Mouse (Mus musculus) kidney, adult 2 months (tissue): ENCODE data around the gene Dap. TPM values are rescaled to one million over a fixed set of nuclear protein-coding genes. Genes with fewer than 3 reads are reported as not detected.

ENCODE experiments used
- DNase-seq: peaks from one replicate; pipeline ENCODE4 v3.0.0; 2021
- H3K27ac ChIP-seq: fragments of 200-500 bp; 2 replicates; pipeline ENCODE4 v1.5.1; 2012; ENCODE audit warnings: low read depth, low read length, control low read depth, inconsistent platforms; ENCODE audit not compliant: insufficient read depth
- H3K27me3 ChIP-seq: fragments of 200-500 bp; replicated peaks from 2 replicates; pipeline ENCODE4 v1.6.1; 2012; ENCODE audit warnings: mild to moderate bottlenecking, moderate library complexity, low read length, inconsistent platforms; ENCODE audit not compliant: control insufficient read depth, insufficient read depth
- H3K36me3 ChIP-seq: fragments of 200-500 bp; 2 replicates; pipeline ENCODE4 v1.6.1; 2012; ENCODE audit warnings: mild to moderate bottlenecking, moderate library complexity, low read length, inconsistent platforms; ENCODE audit not compliant: control insufficient read depth, insufficient read depth
- H3K4me1 ChIP-seq: fragments of 200-500 bp; 2 replicates; pipeline ENCODE4 v1.6.1; 2011; ENCODE audit warnings: low read length; ENCODE audit not compliant: control insufficient read depth, insufficient read depth
- H3K4me3 ChIP-seq: fragments of 200-500 bp; 2 replicates; pipeline ENCODE4 v1.5.1; 2011; ENCODE audit warnings: mild to moderate bottlenecking, low read depth, low read length, control low read depth; ENCODE audit not compliant: insufficient read depth
- CTCF ChIP-seq: fragments of 200-500 bp; conservative IDR thresholded peaks from 2 replicates; pipeline ENCODE4 v1.5.1; 2011; ENCODE audit warnings: low read depth, mild to moderate bottlenecking, control low read depth, low read length, moderate library complexity, mixed read lengths; ENCODE audit not compliant: insufficient read depth, insufficient read length
- POLR2A ChIP-seq: fragments of 200-500 bp; IDR thresholded peaks from one replicate; pipeline ENCODE4 v1.6.1; 2011; ENCODE audit warnings: low read depth, low read length, control low read depth
- WGBS: fragments of 180-500 bp; shearing (Covaris S2); methylation state at CpG from one replicate; pipeline ENCODE4 v1.1.7; 2018; 5-methylcytosine and 5-hydroxymethylcytosine counted together
- polyA plus RNA-seq: library from polyadenylated mRNA; depleted of rRNA; stranded (reverse); fragments of >200 nt; gene quantifications from 2 replicates; pipeline ENCODE4 v1.2.3, GENCODE M21; 2012

Dap gene
- polyA plus RNA-seq, 1 experiment, result 96.9 TPM

GRCm38 (mm10) chr15:31262361-31262760 lies 38.2 kb downstream of the Dap start:
- TF ChIP-seq CTCF (no peak), POLR2A (no peak)
- no peak overlapping the region for H3K27ac ChIP-seq
- H3K36me3 ChIP-seq, result no peaks in the 10 kb centered on the region
- no peaks in the 10 kb centered on the region for H3K27me3 ChIP-seq
- 38% methylated on average over 9 of the region's 9 CpGs for WGBS
- peaks cover 6% of the 10 kb centered on the region; the same call in 1 of the 2 replicates for H3K4me1 ChIP-seq
- peak; percentile 54 for DNase-seq
- H3K4me3 ChIP-seq, result no peak overlapping the region

GRCm38 (mm10) chr15:31264827-31265226 lies 40.7 kb downstream of the Dap start:
- Histone ChIP-seq H3K36me3 (no peaks in the 10 kb centered on the region), H3K4me3 (no peak overlapping the region), H3K27me3 (no peaks in the 10 kb centered on the region), H3K27ac (no peak overlapping the region), H3K4me1 (peaks cover 6% of the 10 kb centered on the region; the same call in 1 of the 2 replicates)
- no peak for TF ChIP-seq POLR2A
- TF ChIP-seq CTCF, result peak; percentile 96
- 30% methylated on average over 6 of the region's 6 CpGs for whole genome bisulfite sequencing
- DNase-seq, result peak; percentile 86

- Histone ChIP-seq H3K4me1 (peaks cover 6% of the 10 kb centered on the region; the same call in 1 of the 2 replicates), H3K27me3 (no peaks in the 10 kb centered on the region), H3K36me3 (no peaks in the 10 kb centered on the region), H3K27ac (no peak overlapping the region), H3K4me3 (no peak overlapping the region)
- 87% methylated on average over 8 of the region's 8 CpGs for WGBS
- DNase-seq, result no peak
- TF ChIP-seq POLR2A (no peak), CTCF (no peak)
Measured at GRCm38 (mm10) chr15:31265404-31265803, 41.3 kb downstream of the Dap start.

GRCm38 (mm10) chr15:31265845-31266244 lies 41.7 kb downstream of the Dap start:
- no peak overlapping the region for H3K4me3 ChIP-seq
- WGBS, result 88% methylated on average over 12 of the region's 12 CpGs
- no peak for TF ChIP-seq POLR2A
- no peak for TF ChIP-seq CTCF
- H3K27ac ChIP-seq, result no peak overlapping the region
- peaks cover 6% of the 10 kb centered on the region; the same call in 1 of the 2 replicates for H3K4me1 ChIP-seq
- H3K27me3 ChIP-seq, result no peaks in the 10 kb centered on the region
- no peaks in the 10 kb centered on the region for H3K36me3 ChIP-seq
- no peak for DNase-seq

- no peak overlapping the region for H3K27ac ChIP-seq
- DNase-seq, result no peak
- no peaks in the 10 kb centered on the region; the same call in 1 of the 2 replicates for H3K36me3 ChIP-seq
- TF ChIP-seq POLR2A, result no peak
- TF ChIP-seq CTCF, result no peak
- no peaks in the 10 kb centered on the region for H3K27me3 ChIP-seq
- no peaks in the 10 kb centered on the region for H3K4me1 ChIP-seq
- H3K4me3 ChIP-seq, result no peak overlapping the region
- 92% methylated on average over 6 of the region's 6 CpGs for WGBS
Measured at GRCm38 (mm10) chr15:31268148-31268547, 44.0 kb downstream of the Dap start.

GRCm38 (mm10) chr15:31269558-31269957 lies 45.4 kb downstream of the Dap start:
- no peak for DNase-seq
- no peak overlapping the region for H3K27ac ChIP-seq
- TF ChIP-seq CTCF (no peak), POLR2A (no peak)
- no peaks in the 10 kb centered on the region; the same call in 1 of the 2 replicates for H3K36me3 ChIP-seq
- 91% methylated on average over 4 of the region's 4 CpGs for WGBS
- no peaks in the 10 kb centered on the region for H3K4me1 ChIP-seq
- no peaks in the 10 kb centered on the region for H3K27me3 ChIP-seq
- H3K4me3 ChIP-seq, result no peak overlapping the region

GRCm38 (mm10) chr15:31272695-31273094 lies 48.6 kb downstream of the Dap start:
- H3K36me3 ChIP-seq, result no peaks in the 10 kb centered on the region; the same call in 1 of the 2 replicates
- DNase-seq, result no peak
- no peak overlapping the region for H3K27ac ChIP-seq
- H3K4me1 ChIP-seq, result no peaks in the 10 kb centered on the region
- TF ChIP-seq CTCF, result no peak
- TF ChIP-seq POLR2A, result no peak
- WGBS, result 85% methylated on average over 7 of the region's 7 CpGs
- H3K4me3 ChIP-seq, result no peak overlapping the region
- H3K27me3 ChIP-seq, result no peaks in the 10 kb centered on the region
